Mouse (Mus musculus) heart, adult 8-10 months (tissue): ENCODE measurements at regions not wholly inside any gene's neighbourhood (a gene's known extent, or its start where the extent isn't known, plus 50 kb on each side); places are given as distances from the start of the nearest gene placed in this dataset.

Experiments
- DNase-seq: peaks from one replicate; pipeline ENCODE4 v3.0.0; 2022; ENCODE audit warnings: low spot score

DNA sequence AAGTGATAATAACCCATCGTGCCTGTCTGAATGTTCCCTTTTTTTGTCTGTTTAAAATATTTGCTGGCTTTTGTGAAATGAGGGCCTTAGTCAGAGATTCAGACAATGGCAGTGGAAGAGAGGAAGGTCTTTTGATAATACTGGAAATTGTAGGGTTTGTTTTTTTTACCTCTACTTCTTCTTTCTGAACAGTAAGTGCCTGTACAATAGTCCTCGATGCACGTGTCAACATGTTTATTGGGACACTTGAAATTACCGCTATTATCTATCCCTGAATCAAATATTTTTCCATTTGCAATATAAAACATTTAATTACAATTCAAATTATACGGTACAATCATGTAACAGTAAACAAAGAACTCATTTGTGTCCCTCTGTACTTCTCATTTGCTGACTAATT, 733.5 kb downstream of the Fam19a2 start:
- DNase-seq, result no peak

DNA sequence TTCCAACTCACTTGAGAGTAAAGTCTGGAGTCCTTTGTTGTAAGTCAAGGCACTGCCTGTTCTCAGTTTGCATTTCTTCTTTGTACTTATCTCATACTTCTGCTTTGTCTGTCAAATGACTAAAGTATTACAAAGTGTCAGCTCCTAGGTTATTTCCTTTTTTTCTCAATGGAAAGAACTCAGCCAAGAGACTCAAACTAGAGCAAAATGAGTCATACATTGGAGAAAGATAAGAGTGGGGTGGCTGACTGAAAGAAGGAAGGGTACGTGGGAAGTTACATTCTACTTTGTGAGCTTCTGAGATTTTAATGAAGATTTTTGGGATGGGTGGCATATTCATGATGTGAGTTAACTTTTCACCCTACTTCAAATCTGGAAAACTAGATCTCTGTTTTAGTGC, 735.2 kb downstream of the Fam19a2 start:
- no peak for DNase-seq

DNA sequence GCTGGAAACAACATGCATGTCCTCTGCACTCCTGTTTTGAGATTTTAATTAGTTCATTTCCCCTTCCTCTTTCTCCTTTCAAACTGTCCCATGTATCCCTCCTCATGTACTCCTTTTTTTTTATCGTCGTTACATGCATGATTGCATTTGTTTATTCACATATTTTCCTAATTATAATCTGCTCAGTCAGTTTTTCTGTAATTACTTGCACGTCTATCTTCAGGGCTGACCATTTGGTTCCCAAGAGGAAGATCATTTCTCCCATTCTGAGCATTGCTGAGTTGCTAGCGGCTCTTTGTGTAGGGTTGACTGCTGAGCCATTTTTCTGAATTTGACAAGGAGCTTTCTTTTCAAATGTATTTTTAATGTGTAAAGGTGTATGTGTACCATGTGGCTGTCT, 781.2 kb downstream of the Fam19a2 start:
- DNase-seq, result no peak

DNA sequence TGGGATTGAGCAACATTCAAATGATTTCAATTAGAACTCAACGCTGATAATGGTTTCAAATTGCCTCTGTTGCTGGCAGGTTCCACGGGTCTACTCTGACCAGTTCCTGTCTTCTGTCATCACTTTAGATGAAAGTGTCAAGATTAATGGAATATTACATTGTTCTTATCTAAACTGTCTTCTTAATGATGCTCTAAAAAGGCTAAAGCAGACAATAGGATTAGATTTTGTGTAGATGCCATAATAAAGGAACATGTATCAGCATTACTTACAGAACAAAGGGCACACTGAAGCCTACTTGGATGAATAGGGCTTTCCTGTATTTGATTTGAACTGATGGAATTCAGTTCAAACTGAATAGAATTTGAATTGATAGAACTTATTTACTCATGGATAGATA, 782.0 kb downstream of the Fam19a2 start:
- DNase-seq, result no peak

DNA sequence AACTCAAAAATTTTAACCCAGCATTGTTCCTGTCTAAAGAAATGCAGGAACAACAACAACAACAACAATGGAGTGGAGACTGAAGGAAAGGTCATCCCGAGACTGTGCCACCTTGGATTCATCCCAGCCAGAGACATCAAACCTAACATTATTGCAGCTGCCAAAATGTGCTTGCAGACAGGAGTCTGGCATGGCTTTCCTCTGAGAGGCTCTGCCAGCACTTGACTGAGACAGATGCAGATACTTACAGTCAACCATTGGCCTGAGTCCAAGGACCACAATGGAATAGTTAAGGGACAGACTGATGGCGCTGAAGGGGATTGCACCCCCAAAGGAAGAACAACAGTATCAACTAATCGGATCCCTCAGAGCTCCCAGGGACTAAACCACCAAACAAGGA, 819.0 kb downstream of the Fam19a2 start:
- DNase-seq, result peak; percentile 27

DNA sequence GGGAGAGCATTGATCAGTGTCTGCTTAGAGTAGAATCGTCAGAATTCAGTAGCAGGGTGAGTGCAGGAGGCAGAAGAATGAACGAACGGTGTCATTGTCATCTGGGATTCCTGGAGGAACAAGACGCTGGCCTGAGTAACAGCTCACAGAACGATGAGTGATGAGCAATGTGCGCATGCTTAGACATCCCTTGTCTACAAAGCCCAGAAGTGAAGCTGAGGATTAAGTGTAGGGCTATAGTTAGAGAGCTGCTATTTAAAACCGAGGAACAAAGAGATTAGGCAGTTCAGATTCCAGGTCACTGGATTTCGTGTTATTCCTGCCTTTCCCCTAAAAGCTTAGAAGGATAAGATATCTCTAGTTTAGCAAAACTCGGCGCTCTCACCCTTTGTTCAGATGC, 826.8 kb downstream of the Fam19a2 start:
- DNase-seq, result no peak

DNA sequence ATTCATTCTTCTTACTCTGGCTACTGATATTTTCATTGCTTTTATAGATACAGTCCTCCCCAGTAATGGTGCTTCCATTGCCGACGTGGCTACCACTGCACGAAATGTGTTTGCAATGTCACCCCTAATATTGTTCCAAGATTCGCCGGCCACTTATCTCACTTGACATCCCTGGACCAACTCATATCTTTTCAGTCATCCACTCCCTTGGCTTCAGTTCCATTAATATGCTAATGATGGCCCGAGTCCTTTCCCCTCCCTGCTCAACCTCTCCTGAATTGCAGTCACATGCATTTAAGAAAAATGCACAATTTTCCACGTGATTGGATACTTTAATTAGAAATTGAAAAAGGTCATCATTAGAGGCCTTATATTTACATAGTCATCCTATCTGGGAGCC, 827.6 kb downstream of the Fam19a2 start:
- no peak for DNase-seq

DNA sequence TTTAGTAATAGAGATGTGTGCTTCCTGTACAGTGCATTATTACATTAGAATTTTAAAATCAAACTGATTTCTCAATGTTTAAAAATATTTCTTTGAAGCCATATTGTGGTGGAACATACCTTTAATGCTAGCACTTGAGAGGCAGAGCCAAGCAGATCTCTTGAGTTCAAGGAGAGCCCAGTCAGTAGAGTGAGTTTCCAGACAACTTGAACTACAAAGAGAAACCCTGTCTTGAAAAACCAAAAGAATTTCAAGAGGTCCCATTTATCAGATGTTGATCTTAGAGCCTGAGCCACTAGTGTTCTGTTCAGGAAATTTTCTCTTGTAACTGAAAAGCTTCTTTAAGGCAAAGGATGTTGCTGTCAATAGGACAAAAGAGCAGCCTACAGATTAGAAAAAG, 855.8 kb downstream of the Fam19a2 start:
- DNase-seq, result no peak

DNA sequence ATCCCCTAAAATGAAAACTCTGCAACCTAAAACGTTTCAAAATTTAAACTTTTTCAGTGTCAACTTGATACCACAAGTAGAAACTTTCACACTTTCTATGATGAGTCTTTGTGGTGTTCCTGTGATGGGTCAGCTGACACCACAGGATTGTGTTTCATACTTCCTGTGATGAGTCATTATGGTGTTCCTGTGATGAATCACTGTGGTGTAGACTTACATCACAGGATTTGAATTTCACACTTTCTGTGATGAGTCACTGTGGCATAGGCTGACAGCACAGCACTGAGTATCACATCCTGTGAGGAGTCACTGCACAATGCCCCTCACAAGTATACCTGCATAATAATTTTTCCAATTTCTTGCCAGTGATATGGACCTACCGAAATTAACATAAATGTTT, 874.7 kb downstream of the Fam19a2 start:
- no peak for DNase-seq

DNA sequence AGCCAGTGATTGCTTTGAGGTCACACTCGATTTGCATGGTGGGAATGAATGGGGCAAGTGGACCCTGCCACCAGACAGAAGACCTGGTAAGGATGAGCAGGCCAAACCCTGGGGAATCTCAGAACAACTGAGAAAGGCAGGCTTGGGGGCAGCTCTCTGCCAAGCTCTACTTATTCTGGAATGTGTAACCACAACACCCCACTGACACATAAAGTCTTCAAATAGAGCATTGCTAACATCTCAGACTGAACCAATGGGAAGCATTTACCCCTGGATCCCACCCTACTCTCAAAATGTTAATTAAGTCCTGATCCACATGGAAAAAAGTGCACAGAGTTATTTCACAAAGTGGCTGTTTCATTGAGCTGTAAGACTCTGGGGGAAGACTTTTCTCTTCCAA, 878.5 kb downstream of the Fam19a2 start:
- DNase-seq, result no peak

DNA sequence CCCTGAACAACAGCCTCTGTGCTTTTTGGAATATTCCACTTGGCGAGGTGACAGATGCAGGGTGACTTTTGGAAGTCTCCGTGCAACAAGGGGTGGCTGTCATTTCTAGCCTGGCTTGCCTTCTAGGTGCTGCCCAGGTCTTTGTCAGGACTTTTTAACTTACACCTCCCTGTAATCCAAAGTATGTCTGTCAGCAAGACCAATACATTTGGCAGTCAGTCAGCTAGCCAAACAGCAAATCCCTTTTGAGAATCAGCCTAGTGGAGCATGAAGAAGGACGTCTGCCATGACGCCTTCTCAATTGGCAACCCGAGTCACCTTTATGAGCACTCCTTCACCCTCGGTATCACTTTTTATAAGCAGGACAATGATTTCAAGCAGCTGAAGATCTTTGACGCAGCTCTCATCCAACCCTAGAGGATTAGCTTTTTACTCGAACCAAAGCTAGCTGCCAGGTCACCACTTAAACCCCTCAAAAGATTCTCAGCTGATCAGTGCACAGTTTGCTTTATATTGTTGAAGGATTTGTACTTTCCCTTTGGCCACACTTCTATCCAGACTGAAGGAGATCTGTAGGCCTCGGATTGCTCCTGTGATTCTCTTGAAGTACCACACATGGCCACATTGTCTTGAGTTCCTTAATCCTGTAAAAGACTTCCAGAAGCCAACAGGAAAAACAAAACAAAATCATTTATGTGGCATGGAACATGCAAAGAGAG, 883.1 kb downstream of the Fam19a2 start:
- DNase-seq, result no peak

DNA sequence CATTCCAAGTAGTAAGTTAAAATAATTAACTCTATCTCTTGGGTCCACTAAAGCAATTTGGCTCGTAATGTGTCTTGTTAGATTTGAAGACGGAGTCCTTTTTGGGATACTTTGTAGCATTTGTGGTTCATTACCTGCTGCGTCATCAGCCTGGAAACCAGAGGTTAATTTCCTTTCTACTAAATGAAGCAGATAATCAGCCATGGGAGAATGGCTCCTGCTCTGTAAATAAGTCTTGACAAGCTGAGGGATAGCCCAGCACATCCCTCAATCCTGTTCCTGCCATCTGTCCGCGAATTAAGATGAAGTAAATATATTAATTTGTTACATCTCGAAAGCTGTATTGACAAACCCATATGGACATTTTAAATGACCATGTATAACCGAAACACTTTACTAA, 899.6 kb downstream of the Fam19a2 start:
- no peak for DNase-seq

DNA sequence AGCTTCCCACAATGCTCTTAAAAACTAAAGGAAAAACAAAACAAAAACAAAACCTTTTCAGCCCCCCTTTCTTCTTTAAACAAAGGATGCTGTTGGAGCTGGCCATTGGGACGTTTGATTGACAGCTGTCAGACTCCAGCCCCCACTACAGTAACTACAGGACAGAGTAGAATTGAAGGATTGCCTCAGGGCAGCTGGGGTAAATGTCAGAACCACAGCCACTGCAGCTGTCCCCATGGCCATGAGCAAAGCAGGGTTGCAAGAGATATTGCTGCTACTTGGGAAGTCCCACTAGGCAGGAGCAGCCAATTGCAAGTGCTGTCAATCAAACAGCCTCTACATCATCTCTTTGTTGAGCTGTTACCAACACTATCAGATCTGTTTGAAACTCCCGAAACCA, 911.8 kb downstream of the Fam19a2 start:
- no peak for DNase-seq

DNA sequence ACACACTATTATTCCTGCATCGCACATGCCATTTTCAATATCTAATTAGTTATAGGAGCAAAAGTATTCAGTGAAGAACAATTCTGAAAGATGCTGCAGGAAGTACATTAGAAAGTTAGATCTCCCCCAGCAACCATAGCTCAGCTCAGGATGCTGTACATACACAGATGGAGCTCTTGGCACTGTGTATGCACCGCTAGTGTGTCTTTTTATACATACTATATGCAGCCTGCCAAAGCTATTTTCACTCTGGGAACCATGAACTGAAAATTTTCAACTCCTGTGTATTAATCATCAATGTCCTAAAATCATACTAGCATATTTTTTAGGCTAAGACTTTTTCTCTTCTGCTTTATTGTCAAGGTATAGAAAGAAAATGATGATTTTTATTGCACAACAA, 944.5 kb downstream of the Fam19a2 start:
- DNase-seq, result no peak

DNA sequence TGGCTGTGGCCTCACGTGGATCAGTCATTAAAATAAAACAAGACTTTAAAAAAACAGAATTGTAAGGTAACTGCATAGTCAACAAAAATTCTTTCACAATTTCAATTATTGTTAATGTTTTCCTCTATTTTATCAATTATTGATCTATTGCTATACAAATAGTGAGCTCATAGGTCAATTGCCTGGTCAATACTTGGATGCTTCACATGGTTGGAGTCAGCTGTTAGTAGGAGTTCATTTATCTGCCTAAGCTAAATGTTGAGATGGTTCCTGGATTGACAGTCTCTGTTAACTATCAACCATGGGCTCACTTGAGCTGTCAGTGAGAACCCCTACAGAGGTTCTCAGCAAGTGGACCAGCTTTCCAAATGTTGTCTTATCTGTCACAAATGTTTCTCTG, 955.7 kb downstream of the Fam19a2 start:
- no peak for DNase-seq

DNA sequence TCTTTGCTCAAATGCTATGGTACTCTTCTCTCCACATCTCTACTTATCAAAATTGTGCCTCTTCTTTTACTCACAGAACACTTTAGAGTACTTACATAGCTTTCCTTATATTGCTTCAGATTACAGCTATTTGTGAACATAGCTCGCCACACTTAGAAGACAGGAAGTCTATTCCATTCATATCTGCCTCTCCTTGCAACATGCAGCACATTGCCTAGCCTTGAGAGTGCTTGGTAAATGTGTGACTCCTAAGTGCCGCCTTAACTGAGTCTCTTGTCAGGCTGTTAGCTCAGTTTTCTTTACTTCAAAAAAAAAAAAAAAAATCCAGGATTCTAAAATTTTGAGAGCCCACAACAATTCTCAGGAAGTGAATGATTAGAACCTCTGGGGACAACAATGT, 958.3 kb downstream of the Fam19a2 start:
- no peak for DNase-seq

DNA sequence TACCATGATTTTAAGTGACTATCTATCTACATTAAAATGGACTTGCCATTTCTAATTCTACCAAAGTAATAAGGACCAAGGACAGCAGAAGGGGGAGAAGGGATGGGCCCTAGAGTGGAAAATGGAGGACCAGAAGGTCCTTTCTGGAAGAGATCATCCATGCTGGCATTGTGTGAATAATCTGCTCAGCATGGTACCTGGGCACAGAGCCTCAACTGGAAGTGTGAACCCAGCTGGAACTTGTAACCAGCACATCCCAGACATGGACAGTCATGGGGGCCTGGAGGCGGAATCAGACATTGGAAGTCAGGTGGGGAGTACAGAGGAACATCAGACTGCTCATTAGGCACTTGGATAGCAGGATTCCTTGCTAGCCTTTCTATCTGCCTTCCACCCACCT, 963.3 kb downstream of the Fam19a2 start:
- no peak for DNase-seq

DNA sequence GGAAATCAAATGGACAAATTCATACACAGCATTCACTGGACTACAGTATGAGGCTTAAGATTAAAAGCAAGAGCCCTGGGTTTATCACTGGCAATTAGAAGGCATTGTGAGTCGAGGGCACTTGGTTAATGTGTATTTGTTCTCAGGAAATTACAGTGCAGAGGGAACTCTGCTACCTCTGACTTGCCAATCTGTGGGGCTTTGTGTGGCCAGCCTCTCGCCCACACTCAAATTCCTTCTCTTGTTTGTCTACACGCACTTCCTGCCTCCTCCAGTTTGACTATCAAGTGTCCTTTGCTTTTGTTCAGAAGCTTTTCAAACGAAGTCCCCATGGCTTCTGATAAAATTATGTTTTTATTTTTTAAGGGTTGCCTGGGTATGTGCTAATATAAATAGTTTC, 985.6 kb downstream of the Fam19a2 start:
- no peak for DNase-seq

DNA sequence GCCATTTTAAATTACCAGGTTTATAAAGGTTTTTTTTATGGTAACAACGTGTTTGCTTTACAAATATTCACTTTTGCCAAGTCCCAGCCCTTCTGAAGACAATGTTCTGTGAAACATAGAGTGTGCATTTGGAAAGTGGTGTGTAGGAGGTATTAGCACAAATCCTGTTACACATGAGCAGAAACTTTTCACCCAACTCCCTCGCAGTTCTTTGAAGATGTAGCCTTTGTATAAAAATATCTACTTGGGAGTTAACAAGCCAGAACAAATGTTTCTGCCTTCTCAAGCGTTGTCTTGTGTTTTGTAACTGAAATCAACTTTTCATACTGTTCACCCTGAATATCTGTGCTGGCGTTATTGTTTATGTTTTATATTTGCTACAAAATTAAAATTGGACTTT, 986.2 kb downstream of the Fam19a2 start:
- DNase-seq, result no peak

DNA sequence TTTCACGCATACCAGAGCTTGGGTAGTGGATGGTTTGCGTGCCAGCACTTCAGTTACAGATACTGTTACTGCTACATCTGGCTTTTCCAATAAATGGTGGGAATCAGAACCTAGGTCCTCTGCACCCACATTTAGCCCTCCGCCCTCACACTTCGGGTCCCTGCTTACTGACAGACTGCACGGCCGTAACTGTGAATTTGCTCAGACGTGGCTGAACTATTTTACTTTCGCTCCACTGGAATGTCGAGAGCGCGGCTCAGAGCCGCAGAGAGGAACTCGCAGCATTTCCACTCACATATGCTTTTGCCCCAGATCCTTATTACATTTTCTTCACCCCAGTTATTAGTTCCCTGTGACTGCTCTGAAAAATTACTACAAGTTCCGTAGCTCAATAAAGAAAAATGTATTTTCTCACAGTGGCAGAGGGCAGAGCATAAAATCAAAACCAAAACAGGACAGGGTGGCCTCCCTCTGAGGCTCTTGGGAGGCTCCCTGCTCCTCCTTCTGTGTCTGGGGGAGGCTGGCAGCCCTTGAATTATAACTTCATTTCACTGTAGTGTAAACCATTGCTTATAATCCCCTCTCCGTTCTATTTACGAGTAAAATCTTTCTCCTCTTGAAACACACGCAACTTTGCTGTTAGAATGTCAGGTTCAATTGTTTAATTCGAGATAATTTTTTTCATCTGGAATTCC, 1024.7 kb downstream of the Fam19a2 start:
- no peak for DNase-seq

DNA sequence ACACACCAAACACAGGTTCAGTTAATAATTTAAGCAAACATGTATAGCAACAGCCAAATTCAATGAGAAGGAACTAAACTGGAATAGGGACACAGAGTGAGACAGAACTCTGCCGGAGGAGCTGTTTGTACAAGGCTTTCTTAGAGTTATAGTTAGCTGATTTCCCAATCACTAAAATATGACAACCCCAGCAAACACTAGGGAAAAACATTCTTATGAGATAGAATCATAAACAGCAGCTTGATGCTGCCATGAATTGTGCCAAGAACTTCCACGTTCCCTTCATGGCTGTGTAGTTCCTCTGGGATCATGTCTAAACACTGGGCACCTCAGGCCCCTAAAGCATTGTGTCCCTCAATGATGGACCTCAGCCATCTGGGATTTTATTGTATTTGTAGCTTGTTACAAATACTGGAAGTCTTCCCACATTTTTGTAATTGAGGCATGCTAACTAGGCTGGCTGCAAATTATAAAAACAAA, 1033.4 kb downstream of the Fam19a2 start:
- DNase-seq, result peak; percentile 6

DNA sequence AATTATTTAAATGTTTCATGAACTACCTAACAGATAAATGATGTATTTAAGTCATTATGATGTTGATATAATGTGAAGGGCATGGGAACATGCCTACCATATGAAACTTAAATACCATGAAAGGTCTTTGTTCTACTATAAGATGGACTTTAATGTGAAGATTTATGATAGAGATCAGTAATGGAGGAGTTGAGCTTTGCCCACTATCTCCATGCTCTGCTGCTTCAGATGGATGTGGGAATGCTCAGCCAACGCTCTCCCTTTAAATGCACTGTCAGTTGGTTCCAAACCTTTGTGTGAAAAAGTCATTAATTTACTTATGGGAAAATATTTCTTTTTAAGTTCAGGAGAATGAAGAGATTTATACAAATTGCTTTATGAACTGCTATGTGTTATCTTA, 1040.9 kb downstream of the Fam19a2 start:
- no peak for DNase-seq

DNA sequence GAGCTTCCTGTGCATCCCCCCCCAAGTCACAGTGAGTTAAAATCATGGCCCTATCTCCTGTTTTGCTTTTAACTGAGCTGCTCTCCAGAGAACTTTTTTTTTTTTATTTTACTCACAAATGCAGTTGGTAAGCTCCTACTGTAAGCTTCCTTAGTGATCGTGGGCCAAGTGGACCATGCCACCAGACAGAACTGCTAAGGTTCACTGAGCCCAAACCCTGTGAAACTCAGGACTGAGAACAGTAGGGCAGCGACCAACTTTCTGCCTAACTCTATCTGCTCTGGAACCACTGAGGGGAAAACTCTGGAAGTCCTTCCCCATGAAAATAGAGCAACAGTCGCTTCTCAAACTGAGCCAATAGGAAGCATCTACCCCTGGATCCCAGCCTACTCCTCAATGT, 1041.8 kb downstream of the Fam19a2 start:
- DNase-seq, result no peak

DNA sequence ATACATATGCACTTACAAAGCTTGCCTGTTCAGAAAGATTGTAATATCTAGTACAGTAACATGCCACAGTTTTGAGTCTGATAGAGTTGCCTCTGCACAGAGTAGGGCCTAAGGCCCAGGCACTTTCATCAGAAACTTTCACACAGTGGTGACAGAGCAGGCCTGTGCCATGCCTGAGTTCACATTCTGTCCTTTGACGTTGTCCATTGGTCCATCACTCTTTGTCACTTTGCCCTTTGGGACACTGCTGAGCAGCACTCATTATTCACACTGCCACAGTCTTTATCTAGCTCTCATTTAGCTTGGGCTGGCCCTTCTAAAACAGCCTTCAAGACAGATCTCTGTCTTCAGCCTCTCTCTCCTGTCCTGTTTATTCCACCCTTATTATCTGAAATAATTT, 1055.0 kb downstream of the Fam19a2 start:
- DNase-seq, result no peak
